Mouse (Mus musculus) left cerebral cortex, adult 18-20 months (tissue): ENCODE measurements around the gene Cpm. TPM values are rescaled to one million over a fixed set of nuclear protein-coding genes. Genes with fewer than 3 reads are reported as not detected.
"Not testable (repeated sequence)": the region's sequence is repeated elsewhere in the genome, so short reads cannot be mapped to it uniquely, and the experiment has no call there.

ENCODE experiments used
- DNase-seq, 2 experiments: peaks; one replicate each; pipeline ENCODE4 v3.0.0; 2021 to 2022; ENCODE audit warnings: low spot score in 2 of 2, mixed read lengths in 1 of 2
- total RNA-seq, 2 experiments: library from RNA; stranded (reverse); gene quantifications; 2 replicates each; pipeline ENCODE4 v1.2.3; 2021

Gene Cpm
- total RNA-seq, 2 experiments from 2014 or later = 4.2 TPM

DNA sequence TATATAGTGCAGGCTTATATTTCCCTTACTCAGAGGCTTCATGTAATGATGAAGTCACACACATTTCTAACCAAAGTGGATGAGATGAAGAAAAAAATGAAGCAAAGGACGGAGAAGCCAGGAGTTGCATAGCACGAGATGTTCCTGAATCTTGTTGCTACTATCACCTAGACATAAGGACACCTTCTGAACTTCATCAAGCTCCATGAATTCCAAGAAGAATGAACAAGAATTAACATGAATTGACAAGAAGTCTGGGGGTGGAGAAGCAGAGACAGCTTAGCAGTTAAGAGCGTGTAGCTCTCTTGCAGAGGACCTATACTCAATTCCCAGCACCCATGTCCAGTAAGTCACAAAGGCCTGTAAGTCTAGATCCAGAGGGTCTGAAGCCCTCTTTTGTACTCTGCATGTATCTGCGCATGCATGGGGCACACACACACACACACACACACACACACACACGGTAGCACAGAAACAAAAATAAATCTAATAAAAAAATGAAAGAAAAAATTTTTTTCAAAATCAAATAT lies 36.2 kb upstream of the Cpm start:
- DNase-seq = no peak

GRCm38 (mm10) chr10:117593857-117594256 lies 35.4 kb upstream of the Cpm start:
- no peak for DNase-seq

DNA sequence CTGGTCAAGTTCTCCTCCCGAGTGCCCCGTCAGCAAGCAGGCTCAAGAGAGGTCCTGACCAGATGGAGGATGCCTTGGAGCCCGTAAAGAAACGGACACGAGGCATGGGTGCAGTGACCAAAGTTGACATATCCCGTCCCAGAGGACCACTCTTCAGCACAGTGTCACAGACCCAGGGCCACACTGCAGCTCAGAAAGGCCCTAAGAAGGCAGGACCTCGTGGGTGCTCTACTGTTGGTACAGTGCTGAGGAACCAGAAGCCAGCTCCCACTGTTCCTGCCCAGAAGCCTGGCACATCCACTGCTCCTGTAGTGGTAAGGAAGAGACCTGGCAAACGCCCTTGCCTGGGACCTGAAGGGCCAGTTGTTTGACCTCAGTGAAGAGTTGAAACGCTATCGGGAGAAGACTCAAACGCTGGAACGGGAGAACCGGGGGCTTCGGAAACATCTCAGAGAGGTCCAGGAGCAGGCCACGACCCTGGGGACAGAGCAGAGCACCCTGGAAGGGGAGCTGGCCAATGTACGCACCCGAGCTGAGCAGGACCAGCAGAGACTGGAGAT lies 34.9 kb upstream of the Cpm start:
- no peak for DNase-seq

- no peak for DNase-seq
Measured at GRCm38 (mm10) chr10:117594913-117595312, 34.4 kb upstream of the Cpm start.

GRCm38 (mm10) chr10:117595442-117596164 lies 33.7 kb upstream of the Cpm start:
- DNase-seq = no peak

- no peak for DNase-seq
Measured at GRCm38 (mm10) chr10:117596165-117596735, 33.0 kb upstream of the Cpm start.

GRCm38 (mm10) chr10:117596771-117597324 lies 32.5 kb upstream of the Cpm start:
- no peak for DNase-seq

GRCm38 (mm10) chr10:117597371-117598265 lies 31.7 kb upstream of the Cpm start:
- not testable (repeated sequence) for DNase-seq

GRCm38 (mm10) chr10:117598266-117598950 lies 30.9 kb upstream of the Cpm start:
- no peak for DNase-seq

DNA sequence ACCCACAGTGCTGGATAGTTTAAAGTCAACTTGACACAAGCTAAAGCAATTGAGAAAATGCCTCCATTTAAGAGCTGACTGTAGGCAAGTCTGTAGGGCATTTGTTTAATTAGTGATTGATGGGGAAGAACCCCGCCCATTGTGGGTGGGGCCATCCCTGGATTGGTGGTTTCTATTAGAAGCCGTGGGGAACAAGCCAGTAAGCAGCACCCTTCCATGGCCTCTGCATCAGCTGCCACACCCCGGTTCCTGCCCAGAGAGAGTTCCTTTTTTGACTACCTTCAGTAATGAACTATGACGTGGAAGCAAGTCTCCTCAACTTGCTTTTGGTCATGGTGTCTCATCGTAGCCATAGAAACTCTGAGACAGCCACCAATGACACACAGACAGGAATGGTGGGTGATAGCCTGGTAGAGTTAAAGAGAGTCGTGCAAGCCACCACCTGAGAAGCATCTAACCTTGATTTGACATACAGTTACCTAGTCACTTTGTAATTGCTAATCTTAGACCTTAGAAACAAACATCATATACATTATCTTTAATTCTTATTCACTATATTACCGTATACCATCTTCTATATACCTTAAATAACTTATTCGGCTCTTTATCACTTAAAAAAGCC lies 30.2 kb upstream of the Cpm start:
- DNase-seq = not testable (repeated sequence)

DNA sequence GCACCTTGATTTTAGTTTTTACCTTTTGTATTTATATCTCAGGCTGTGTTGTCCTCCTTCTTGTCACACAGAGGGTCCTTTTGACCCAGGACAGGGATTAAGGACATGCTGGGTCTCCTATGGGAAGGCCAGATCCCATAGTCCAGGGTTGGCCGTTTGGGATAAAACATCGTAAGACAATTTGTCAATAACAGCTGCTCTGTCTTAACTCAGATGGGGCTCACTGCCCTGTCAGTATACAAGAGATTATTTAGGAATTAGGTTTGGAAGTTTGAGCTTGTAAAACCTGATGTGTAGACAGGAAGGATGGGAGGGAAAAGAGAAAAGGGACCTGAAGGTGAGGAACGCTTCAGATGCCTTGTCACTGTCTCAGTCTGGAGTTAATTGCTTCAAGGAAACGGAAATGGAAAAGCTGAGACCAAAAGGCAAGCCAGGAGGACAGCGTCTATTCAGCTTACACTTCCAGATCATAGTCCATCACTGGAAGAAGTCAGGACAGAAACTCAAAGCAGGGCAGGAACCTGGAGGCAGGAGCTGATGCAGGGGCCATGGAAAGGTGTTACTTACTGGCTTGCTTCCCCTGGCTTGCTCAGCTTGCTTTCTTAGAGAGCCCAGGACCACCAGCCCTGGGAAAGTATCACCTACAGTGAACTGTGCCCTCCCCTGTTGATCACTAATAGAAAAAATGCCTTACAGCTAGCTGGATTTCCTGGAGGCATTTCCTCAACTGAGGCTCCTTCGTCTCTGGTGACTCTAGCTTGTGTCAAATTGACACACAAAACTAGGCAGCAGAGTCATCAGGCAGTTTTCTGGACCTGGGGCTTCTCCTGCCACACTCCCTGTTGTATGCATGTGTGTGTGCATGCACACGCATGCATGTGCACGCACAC lies 27.9 kb upstream of the Cpm start:
- no peak for DNase-seq

DNA sequence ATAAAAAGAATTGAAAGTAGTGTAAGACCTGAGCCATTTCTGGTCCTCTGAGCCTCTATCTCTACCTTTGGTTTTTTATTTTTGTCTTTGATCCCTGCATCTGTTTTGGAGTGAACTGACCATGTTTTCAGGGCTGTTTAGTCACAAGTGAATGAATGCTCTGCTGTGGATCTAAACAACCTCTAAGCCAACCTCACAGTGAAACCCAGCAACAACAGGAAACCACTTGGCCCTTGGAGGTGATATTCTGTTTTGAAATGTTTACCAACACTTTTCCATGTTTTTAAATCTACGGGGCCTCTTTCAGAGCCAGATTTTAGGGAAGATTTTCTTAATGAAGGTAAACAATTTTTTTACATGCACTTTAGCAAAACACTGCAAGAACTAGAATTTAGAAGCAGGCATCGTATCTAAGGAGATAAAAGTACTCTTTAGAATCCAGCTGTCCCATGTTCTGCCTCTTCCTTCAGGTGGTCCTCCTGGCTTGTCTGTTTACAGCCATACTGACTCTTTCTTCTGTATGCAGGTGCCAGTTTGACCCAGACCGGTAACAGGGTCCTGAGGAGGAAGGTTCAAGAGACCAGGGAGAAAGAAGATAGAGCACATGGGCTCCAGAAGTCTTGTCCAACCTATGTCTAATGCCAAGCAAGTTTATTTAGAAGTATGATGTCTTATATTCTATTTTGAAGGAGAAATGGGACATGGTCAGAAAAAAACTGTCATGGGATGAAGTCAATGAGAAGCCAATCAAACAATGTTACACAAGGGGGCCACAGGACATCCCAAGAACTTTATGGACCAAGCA lies 26.8 kb upstream of the Cpm start:
- DNase-seq = no peak

DNA sequence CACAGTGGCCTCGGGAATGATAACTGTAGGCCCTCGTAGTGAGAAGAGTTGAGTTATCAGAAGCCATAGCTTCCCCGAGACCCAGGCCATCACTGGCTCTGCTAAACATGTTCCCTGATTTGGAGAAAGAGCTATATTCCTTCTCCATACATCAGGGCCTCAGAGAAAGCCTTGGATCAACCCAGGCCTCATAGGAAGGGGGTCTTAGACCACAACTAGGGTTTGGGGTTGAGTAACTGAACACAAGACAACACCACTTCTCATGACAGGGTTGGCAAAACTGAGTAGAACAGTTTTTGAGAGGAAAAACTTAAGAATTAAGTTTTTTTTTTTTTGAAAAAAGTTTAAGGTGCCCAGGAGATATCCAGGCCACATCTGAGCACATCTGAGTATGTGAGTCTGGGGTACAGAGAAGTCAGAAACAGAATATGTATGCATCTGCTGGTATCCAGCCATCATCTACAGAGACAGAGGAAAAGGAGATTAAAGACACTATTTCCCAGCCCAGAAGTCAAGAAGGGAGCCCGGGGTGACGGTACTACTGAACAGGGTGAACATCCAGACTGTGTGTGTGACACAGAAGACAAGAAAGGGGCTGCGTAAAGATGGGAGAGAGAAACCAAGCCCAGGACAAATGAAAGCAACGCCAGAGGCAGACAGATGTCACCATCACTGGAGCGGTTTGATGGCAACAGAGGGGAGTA lies 26.0 kb upstream of the Cpm start:
- no peak for DNase-seq

- peak; percentile 44 to 55 for DNase-seq
Measured at GRCm38 (mm10) chr10:117603834-117604623, 25.3 kb upstream of the Cpm start.

DNA sequence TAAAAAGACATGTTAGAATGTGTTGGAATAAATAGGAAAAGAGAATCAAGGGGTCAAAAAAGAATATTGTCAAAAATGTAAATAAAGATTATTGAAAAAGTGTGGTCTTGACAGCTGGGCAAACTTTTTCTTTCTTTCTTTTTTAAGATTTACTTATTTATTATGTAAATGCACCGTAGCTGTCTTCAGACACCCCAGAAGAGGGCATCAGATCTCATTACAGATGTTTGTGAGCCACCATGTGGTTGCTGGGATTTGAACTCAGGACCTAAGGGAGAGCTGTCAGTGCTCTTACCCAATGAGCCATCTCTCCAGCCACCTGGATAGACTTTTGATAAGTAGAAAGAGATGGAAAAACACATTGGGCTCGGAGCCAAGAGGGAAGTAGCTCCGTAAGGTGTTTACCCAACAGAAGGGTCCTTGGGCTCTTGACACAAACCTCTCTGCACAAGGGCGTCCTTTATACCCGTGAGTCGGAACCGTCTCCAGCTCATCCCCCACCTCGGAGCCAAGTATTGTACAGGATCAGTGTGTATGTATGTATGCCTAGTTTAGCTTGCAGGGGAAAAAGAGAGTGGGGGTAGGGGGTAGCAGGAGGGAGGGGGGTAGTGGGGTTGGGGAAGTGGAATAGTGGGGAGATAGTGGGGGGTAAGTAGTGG lies 24.5 kb upstream of the Cpm start:
- DNase-seq = no peak
